Mouse (Mus musculus) embryonic facial prominence, embryonic 10.5 days (tissue): Measurements from ENCODE around the gene Erg. TPM values are rescaled to one million over a fixed set of nuclear protein-coding genes. Genes with fewer than 3 reads are reported as not detected.

Source experiments
- DNase-seq: peaks from one replicate; pipeline ENCODE4 v3.0.0-alpha.2; 2017; ENCODE audit warnings: low spot score
- H3K27ac ChIP-seq: fragments of 300-500 bp; sonication (generic); replicated peaks from 2 replicates; pipeline ENCODE4 v1.5.1; 2016; ENCODE audit warnings: mild to moderate bottlenecking
- H3K27me3 ChIP-seq: fragments of 300-500 bp; sonication (generic); replicated peaks from 2 replicates; pipeline ENCODE4 v1.6.1; 2016; ENCODE audit warnings: low read depth, mild to moderate bottlenecking; ENCODE audit not compliant: poor library complexity, severe bottlenecking
- H3K36me3 ChIP-seq: fragments of 300-500 bp; sonication (generic); replicated peaks from 2 replicates; pipeline ENCODE4 v1.6.1; 2016; ENCODE audit warnings: mild to moderate bottlenecking, moderate library complexity
- H3K4me1 ChIP-seq: fragments of 300-500 bp; sonication (generic); 2 replicates; pipeline ENCODE4 v1.6.1; 2016
- H3K4me3 ChIP-seq: fragments of 300-500 bp; sonication (generic); 2 replicates; pipeline ENCODE4 v1.5.1; 2016; ENCODE audit warnings: mild to moderate bottlenecking, moderate library complexity
- H3K9me3 ChIP-seq: fragments of 300-500 bp; sonication (generic); 2 replicates; pipeline ENCODE4 v1.6.1; 2016; ENCODE audit warnings: mild to moderate bottlenecking
- WGBS: fragments of 180-500 bp; shearing (Covaris S2); methylation state at CpG from one replicate; pipeline ENCODE4 v1.1.7; 2016; 5-methylcytosine and 5-hydroxymethylcytosine counted together
- polyA plus RNA-seq: library from polyadenylated mRNA; unstranded; fragments of >200 nt; fragmentation: Nextera tagmentation; extraction: Ambion mirVana; gene quantifications from 2 replicates; pipeline ENCODE4 v1.2.1, GENCODE M21; 2016

The Erg gene
- polyA plus RNA-seq, 1 experiment from 2014 or later: 2.8 TPM

DNA sequence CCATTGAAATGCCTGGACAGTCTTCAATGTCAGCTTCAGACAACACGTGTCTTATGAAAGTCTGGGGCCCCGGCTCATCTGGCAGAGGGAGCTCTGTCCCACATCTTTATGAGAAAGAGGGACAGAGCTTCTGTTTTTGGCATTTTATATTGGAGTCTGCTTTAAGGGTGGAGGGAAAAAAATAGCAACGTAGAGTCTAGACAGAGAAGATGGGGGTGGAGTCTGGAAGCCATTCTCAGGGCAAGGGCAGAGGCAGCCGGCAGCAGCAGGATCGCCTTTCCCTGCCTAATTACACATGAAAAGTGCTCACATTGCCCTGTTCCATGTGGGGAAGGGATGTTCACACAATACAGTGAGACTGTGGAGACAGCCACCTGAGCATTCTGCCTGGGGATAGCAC lies 16.1 kb upstream of the Erg start:
- WGBS: 34% methylated on average over 5 of the region's 5 CpGs
- Histone ChIP-seq H3K27me3 (no peaks in the 10 kb centered on the region), H3K9me3 (no peaks in the 10 kb centered on the region), H3K4me1 (peaks cover 22% of the 10 kb centered on the region), H3K36me3 (no peaks in the 10 kb centered on the region), H3K27ac (peak overlapping the region; percentile 77), H3K4me3 (no peak overlapping the region)
- DNase-seq: peak; percentile 54

GRCm38 (mm10) chr16:95601807-95602206 lies 15.4 kb upstream of the Erg start:
- no peaks in the 10 kb centered on the region for H3K27me3 ChIP-seq
- H3K9me3 ChIP-seq: no peaks in the 10 kb centered on the region
- DNase-seq: peak; percentile 32
- peak overlapping the region; percentile 77 for H3K27ac ChIP-seq
- no peaks in the 10 kb centered on the region for H3K36me3 ChIP-seq
- H3K4me3 ChIP-seq: no peak overlapping the region
- WGBS: 37% methylated on average over 4 of the region's 4 CpGs
- H3K4me1 ChIP-seq: peaks cover 22% of the 10 kb centered on the region

DNA sequence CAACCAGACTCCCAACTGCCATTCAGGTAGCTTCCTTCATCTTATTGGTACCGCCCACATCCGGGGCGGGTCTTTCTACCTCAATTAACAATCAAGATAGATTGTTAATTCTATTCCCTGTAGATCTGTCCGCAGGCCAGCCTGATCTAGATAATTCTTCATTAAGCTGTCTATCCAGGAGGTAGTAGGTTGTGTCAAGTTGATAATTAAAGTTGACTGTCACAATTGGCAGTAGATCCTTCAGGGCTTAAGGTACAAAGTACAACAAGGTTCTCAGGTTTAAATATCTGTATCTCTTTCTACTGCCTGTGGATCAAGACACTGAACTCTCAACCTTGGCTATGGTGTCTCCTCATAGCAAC lies 14.8 kb upstream of the Erg start:
- H3K27ac ChIP-seq: no peak overlapping the region; the same call in 1 of the 2 replicates
- no peaks in the 10 kb centered on the region for H3K36me3 ChIP-seq

DNA sequence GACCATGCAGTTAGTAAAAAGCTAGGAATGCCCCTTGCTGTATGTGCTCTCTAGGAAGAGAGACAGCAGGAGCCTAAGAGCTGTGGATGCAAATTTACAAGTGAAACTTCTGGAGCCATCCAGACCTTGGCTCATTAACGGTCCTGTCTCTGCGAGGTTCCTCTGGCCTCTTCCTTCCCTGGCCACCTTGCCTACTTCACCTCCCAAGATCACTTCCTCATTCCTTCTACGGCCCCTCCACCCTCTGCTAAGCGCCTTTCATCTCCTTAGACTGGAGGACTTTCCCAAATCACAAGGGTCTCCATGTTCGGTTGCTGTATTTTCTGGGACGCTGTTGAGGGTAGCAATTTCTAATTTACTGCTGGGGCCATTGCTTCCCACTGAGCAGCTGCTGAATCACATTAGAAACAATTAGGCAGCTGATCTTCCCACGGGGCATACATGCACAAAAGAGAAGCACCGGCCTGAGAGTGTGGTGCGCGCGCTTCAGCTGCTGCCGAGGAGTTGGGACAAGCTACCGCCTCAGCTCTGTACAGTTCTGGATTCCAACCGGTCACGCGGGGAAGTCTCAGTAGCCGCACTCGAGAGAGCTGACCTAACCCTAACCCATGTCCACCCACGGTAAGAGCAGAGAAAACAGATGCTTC lies 14.3 kb upstream of the Erg start:
- Histone ChIP-seq H3K27ac (no peak overlapping the region), H3K36me3 (no peaks in the 10 kb centered on the region), H3K4me3 (no peak overlapping the region), H3K4me1 (peaks cover 22% of the 10 kb centered on the region), H3K27me3 (no peaks in the 10 kb centered on the region), H3K9me3 (no peaks in the 10 kb centered on the region)
- no peak for DNase-seq
- 83% methylated on average over 19 of the region's 19 CpGs for WGBS

More for the DNA sequence above, 14.8 kb upstream of the Erg start:
- no peak overlapping the region for H3K4me3 ChIP-seq
- peaks cover 22% of the 10 kb centered on the region for H3K4me1 ChIP-seq
- H3K27me3 ChIP-seq: no peaks in the 10 kb centered on the region
- H3K9me3 ChIP-seq: no peaks in the 10 kb centered on the region
- DNase-seq: no peak
- 84% methylated on average over 4 of the region's 4 CpGs for WGBS

DNA sequence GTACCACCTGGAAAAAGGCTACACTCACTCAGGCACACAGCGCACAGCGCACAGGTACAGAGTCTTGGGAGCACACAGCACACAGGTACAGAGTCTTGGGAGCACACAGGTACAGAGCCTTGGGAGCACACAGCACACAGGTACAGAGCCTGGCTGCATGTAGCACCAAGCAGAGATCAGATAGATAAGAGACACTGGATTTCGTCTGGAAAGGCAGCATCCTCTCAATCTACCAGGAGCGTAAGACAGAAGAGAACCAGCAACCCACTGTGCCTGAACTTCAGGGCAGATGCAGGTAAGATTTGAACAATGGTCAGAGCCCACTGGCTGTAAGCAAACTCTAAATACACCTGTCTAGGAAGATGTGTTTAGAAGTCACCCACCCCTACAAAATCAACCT lies 12.5 kb upstream of the Erg start:
- H3K4me3 ChIP-seq: no peak overlapping the region
- no peaks in the 10 kb centered on the region for H3K36me3 ChIP-seq
- 88% methylated on average over 4 of the region's 4 CpGs for WGBS
- peaks cover 22% of the 10 kb centered on the region for H3K4me1 ChIP-seq
- H3K27me3 ChIP-seq: no peaks in the 10 kb centered on the region
- DNase-seq: no peak
- H3K9me3 ChIP-seq: no peaks in the 10 kb centered on the region
- no peak overlapping the region for H3K27ac ChIP-seq

DNA sequence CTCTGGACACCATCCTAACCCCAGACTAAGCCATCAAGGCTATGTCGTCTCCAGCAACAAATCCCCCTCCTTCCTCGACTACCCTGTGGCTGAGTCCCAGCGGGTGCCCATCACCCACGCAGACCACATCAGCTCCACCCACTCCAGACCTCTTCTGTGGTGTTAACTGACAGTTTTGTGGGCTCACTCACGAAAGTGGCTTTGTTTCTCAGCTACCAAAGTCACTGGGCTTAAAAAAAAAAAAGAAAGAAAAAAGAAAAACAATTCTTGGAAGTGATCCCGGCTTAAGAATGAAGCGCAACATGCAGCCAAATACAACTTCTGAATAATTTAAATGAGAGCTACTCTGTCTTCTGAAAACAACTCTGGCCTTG lies 11.2 kb upstream of the Erg start:
- no peak overlapping the region for H3K27ac ChIP-seq

DNA sequence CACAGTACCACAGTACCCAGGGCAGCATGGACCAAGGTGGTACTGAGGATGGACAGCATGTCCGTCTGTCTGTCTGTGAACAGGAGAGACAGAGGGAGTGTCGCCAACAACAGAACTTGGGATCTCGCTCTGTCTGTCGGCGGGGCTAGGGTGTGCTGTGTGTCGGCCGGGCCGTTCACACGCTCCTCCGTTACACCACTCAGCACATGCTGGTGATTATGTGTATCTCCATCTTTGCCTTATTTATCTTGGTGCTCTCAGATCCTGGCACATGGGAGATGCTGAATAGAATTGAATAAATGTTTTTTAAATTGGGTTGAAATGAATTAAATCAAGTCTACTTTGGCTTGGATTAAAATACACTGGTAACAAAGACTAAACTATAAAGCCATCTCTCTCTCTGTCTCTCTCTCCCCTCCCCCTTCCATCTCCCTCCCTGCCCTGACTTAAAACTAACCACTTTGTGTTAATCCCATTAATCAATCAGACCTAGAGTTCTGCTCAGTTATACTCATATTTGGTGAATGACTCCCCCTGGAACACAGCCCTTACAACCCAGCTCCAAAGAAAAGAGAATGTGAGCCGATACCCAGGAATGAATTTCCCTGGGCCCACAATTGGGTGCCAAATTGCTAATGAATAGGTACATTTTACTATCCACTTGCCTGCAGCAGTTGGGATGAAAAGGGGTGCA lies 10.6 kb upstream of the Erg start:
- Histone ChIP-seq H3K4me1 (peaks cover 12% of the 10 kb centered on the region), H3K27ac (no peak overlapping the region), H3K4me3 (no peak overlapping the region), H3K27me3 (no peaks in the 10 kb centered on the region), H3K9me3 (no peaks in the 10 kb centered on the region), H3K36me3 (no peaks in the 10 kb centered on the region)
- WGBS: 94% methylated on average over 11 of the region's 11 CpGs
- no peak for DNase-seq

More for the DNA sequence above, 11.2 kb upstream of the Erg start:
- Histone ChIP-seq H3K27me3 (no peaks in the 10 kb centered on the region), H3K9me3 (no peaks in the 10 kb centered on the region), H3K4me3 (no peak overlapping the region), H3K36me3 (no peaks in the 10 kb centered on the region), H3K4me1 (peaks cover 18% of the 10 kb centered on the region)
- no peak for DNase-seq
- WGBS: 71% methylated on average over 7 of the region's 7 CpGs

- no peak overlapping the region for H3K27ac ChIP-seq
- H3K36me3 ChIP-seq: no peaks in the 10 kb centered on the region
- DNase-seq: no peak
- 38% methylated on average over 5 of the region's 5 CpGs for WGBS
- peaks cover 48% of the 10 kb centered on the region for H3K27me3 ChIP-seq
- peaks cover 37% of the 10 kb centered on the region for H3K4me1 ChIP-seq
- H3K9me3 ChIP-seq: no peaks in the 10 kb centered on the region; the same call in 1 of the 2 replicates
- no peak overlapping the region for H3K4me3 ChIP-seq
Measured at GRCm38 (mm10) chr16:95588849-95589248, 2.5 kb upstream of the Erg start.

DNA sequence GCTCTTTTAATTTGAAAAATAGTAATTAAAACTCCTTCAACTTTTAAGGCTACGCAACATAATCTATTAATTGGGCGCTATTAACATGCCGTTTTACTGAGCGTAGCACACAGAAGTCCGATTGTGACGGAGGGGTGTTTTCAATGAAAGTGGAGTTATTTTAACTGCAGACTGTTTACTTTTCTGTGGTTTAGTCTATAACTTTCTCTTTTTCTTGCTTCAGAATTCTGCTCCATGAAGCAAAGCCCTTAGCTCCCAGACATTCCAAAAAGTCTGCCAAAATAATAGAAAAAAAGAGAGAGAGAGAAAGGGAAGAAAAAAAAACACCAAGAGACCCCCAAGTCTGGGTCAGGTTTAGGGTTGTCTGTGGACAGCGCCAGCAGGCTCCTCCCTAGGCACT lies 333 bp upstream of the Erg start:
- Histone ChIP-seq H3K36me3 (no peaks in the 10 kb centered on the region), H3K9me3 (no peaks in the 10 kb centered on the region; the same call in 1 of the 2 replicates), H3K27me3 (peaks cover 69% of the 10 kb centered on the region), H3K4me3 (peak overlapping the region; percentile 69), H3K4me1 (peaks cover 37% of the 10 kb centered on the region), H3K27ac (no peak overlapping the region)
- 20% methylated on average over 7 of the region's 7 CpGs for WGBS
- no peak for DNase-seq

DNA sequence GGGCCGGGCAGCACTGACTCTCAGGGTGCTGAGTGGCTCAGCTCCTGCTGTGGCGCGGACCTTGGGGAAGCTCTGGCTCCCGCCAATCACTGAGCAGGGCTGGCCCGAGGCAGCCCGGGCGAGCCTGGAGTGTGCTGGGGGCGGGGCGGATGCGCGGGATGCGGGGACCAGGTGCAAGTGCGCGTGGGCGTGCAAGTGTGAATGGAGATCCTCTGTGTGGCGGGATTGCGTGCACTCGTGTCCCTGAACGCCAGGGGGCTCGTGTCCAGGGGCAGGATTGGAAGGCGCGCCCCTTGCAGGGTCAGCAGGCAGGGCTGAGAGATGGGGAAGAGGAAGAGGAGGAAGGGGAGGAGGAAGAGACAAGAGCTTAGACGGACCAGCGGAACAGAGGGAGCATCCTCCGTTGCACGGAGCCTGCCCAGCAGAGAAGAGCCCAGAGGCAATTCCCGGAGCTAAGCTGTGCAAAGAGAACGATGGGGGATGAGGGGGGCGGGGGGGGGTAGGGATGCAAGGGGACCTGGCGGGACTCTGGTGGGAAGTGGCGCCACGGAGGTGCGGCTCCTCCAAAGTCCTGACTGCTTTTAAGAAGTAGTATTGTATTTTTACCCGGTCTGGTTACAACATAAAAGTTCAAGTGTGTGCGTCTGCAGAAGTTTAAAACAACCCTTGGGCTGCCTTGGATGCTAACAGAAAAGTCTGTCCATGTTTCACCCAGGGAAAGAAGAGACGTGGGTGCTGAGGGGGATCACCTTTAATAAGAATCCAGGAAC lies 667 bp downstream of the Erg start:
- 1% methylated on average over 36 of the region's 36 CpGs for WGBS
- peaks cover 37% of the 10 kb centered on the region for H3K4me1 ChIP-seq
- no peaks in the 10 kb centered on the region for H3K36me3 ChIP-seq
- no peaks in the 10 kb centered on the region for H3K9me3 ChIP-seq
- DNase-seq: peak; percentile 80
- peaks cover 77% of the 10 kb centered on the region for H3K27me3 ChIP-seq
- H3K27ac ChIP-seq: peak overlapping the region; percentile 51
- H3K4me3 ChIP-seq: peak overlapping the region; percentile 69

- peak; percentile 19 for DNase-seq
- Histone ChIP-seq H3K9me3 (no peaks in the 10 kb centered on the region), H3K4me3 (peak overlapping the region; percentile 69), H3K27me3 (peaks cover 76% of the 10 kb centered on the region), H3K27ac (peak overlapping the region; percentile 51), H3K4me1 (peaks cover 37% of the 10 kb centered on the region), H3K36me3 (no peaks in the 10 kb centered on the region)
- WGBS: 12% methylated on average over 37 of the region's 37 CpGs
Measured at GRCm38 (mm10) chr16:95584751-95585528, 1.5 kb downstream of the Erg start.

DNA sequence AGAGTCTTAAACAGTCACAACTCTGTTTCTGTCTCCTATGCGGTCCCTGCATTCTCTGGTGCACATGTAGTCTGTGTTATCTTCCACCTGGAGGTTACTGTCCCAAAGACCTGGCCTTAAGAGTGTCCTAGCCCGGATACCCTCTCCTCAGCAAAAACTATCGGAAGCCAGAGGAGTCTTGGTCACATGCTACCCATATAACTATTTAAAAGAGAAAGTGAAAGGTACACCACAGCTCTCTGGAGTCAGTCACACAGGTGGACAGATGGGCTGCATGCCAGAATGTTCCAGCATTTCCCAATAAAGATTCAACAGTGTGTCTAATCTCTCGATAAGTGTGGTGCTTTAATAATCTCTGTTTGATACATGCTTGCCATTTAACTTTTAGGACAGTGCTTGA lies 7.1 kb downstream of the Erg start:
- H3K4me1 ChIP-seq: peaks cover 3% of the 10 kb centered on the region; the same call in 1 of the 2 replicates
- H3K27ac ChIP-seq: no peak overlapping the region
- no peak overlapping the region for H3K4me3 ChIP-seq
- H3K36me3 ChIP-seq: no peaks in the 10 kb centered on the region
- peaks cover 37% of the 10 kb centered on the region for H3K27me3 ChIP-seq
- WGBS: 91% methylated on average over 4 of the region's 4 CpGs
- H3K9me3 ChIP-seq: no peaks in the 10 kb centered on the region
- DNase-seq: no peak
